ENCODE assay signal across 8 mouse cellular contexts in genomic region chr13:51567411-51567851, GRCm38 (mm10). TPM values are rescaled to one million over a fixed set of nuclear protein-coding genes. Genes with fewer than 3 reads are reported as not detected.
A peak's percentile ranks its signal among the peaks of the same experiment; 100 is the strongest.
DNase-seq lines count a peak whose midpoint lies in the region; ATAC-seq lines count a peak whose summit lies in the region.

No protein-coding gene starts in this region.

- no peaks in the 10 kb centered on the region for H3K9me3 ChIP-seq in forebrain, embryonic 10.5 days
- H3K9me3 ChIP-seq in hindbrain, embryonic 15.5 days: no peaks in the 10 kb centered on the region
- H3K9me3 ChIP-seq in liver, embryonic 13.5 days (replicated peaks): no peaks in the 10 kb centered on the region

- peak; percentile 30 for DNase-seq in layer of hippocampus, adult 11-12 months (ENCODE audit: low spot score)
- no peak for DNase-seq in layer of hippocampus, adult 9-10 months (ENCODE audit: low spot score)
- DNase-seq in adrenal gland, postnatal 36 days: peak; percentile 43 to 45
- peak; percentile 59 for DNase-seq in forebrain, embryonic 10.5 days (ENCODE audit: extremely low spot score, low spot score)
- no peak for DNase-seq in liver, embryonic 13.5 days
- peak; percentile 42 for DNase-seq in right cerebral cortex, postnatal 4 days

- H3K36me3 ChIP-seq in forebrain, embryonic 10.5 days (replicated peaks): peaks cover 14% of the 10 kb centered on the region
- H3K36me3 ChIP-seq in hindbrain, embryonic 15.5 days: no peaks in the 10 kb centered on the region
- no peaks in the 10 kb centered on the region for H3K36me3 ChIP-seq in liver, embryonic 13.5 days

- peak overlapping the region; percentile 72 for H3K4me3 ChIP-seq in forebrain, embryonic 10.5 days
- peak overlapping the region; percentile 63 for H3K4me3 ChIP-seq in hindbrain, embryonic 15.5 days
- peak overlapping the region; percentile 34 for H3K4me3 ChIP-seq in liver, embryonic 13.5 days (replicated peaks)

- peaks cover 61% of the 10 kb centered on the region for H3K27me3 ChIP-seq in forebrain, embryonic 10.5 days (ENCODE audit: poor library complexity, severe bottlenecking)
- H3K27me3 ChIP-seq in hindbrain, embryonic 15.5 days: peaks cover 15% of the 10 kb centered on the region
- peaks cover 90% of the 10 kb centered on the region for H3K27me3 ChIP-seq in liver, embryonic 13.5 days

- ATAC-seq in hindbrain, embryonic 15.5 days (ENCODE audit: low FRiP score, low read depth): no peak
- no peak for ATAC-seq in liver, embryonic 13.5 days (ENCODE audit: low read depth)
- ATAC-seq in CD4-positive, CD25-positive, alpha-beta regulatory T cell, adult 4 months: no peak

- peak overlapping the region; percentile 68 for H3K9ac ChIP-seq in hindbrain, embryonic 15.5 days
- H3K9ac ChIP-seq in liver, embryonic 13.5 days: no peak overlapping the region

- under 1% methylated on average over 38 of the region's 38 CpGs for WGBS in forebrain, embryonic 10.5 days
- 0% methylated on average over 38 of the region's 38 CpGs for WGBS in hindbrain, embryonic 15.5 days
- WGBS in liver, embryonic 13.5 days (ENCODE audit: insufficient replicate concordance): 1% methylated on average over 38 of the region's 38 CpGs

- H3K4me1 ChIP-seq in forebrain, embryonic 10.5 days: peaks cover 62% of the 10 kb centered on the region
- peaks cover 42% of the 10 kb centered on the region for H3K4me1 ChIP-seq in hindbrain, embryonic 15.5 days (replicated peaks)
- no peaks in the 10 kb centered on the region; the same call in 1 of the 2 replicates for H3K4me1 ChIP-seq in liver, embryonic 13.5 days (replicated peaks)

- peak overlapping the region; percentile 93 for H3K27ac ChIP-seq in forebrain, embryonic 10.5 days
- peak overlapping the region; percentile 87 for H3K27ac ChIP-seq in hindbrain, embryonic 15.5 days (replicated peaks)
- H3K27ac ChIP-seq in liver, embryonic 13.5 days: no peak overlapping the region

- peak overlapping the region; percentile 97 for H3K4me2 ChIP-seq in hindbrain, embryonic 15.5 days
- H3K4me2 ChIP-seq in liver, embryonic 13.5 days: peak overlapping the region; percentile 53

RNA-seq across cellular contexts. Expression of gene Shc3, which starts 1.8 kb away (rescaled TPM):
- total RNA-seq in adrenal gland, postnatal 36 days (2021): 1 to 10 TPM; 1.0 to 1.2 TPM
- 2.2 and 3.1 TPM in 2 replicates for polyA plus RNA-seq in forebrain, embryonic 10.5 days (2016; fragmentation: Nextera tagmentation; extraction: Ambion mirVana)
- polyA plus RNA-seq in hindbrain, embryonic 15.5 days (2015; fragmentation: Nextera tagmentation; extraction: Ambion mirVana): 7.3 and 8.4 TPM in 2 replicates
- polyA plus RNA-seq in liver, embryonic 13.5 days (2015; fragmentation: Nextera tagmentation; extraction: Ambion mirVana): not detected in 2 replicates
- polyA plus RNA-seq in CD4-positive, CD25-positive, alpha-beta regulatory T cell, adult 4 months (2017; shearing (Covaris generic)): not detected

Comparison
In these comparisons a context has a peak if more than half of its experiments do, and no peak if none do; other contexts are left out.
1. DNase-seq: peak in layer of hippocampus, adult 11-12 months (single experiment), adrenal gland, postnatal 36 days (2 of 2), forebrain, embryonic 10.5 days (single experiment) and right cerebral cortex, postnatal 4 days (single experiment); none in layer of hippocampus, adult 9-10 months (single experiment) and liver, embryonic 13.5 days (single experiment).
2. Peak in every context shown above with its lines, with median percentiles within 50 percentile points of each other: H3K4me3 ChIP-seq.